Mouse (Mus musculus): Measurements from ENCODE around the gene Mark1. TPM values are rescaled to one million over a fixed set of nuclear protein-coding genes. Genes with fewer than 3 reads are reported as not detected.

The Mark1 gene
- polyA plus RNA-seq, 1 experiment = not detected

- no peaks in the 10 kb centered on the region for H3K79me3 ChIP-seq (ENCODE audit: low read depth)
- H3ac ChIP-seq (ENCODE audit: control insufficient read depth, insufficient read length, low read depth) = no peak overlapping the region
- no peak for TF ChIP-seq CTCF (IDR thresholded peaks at IDR 0.05; ENCODE audit: control insufficient read depth, insufficient read depth, insufficient read length)
- TF ChIP-seq USF1 (IDR thresholded peaks at IDR 0.05; ENCODE audit: low read depth) = no peak
- no peak for TF ChIP-seq MAX (IDR thresholded peaks at IDR 0.05)
- no peak for TF ChIP-seq CEBPB (IDR thresholded peaks at IDR 0.05; ENCODE audit: low read depth)
- no peak for TF ChIP-seq MYOG (IDR thresholded peaks at IDR 0.05; ENCODE audit: control insufficient read depth, extremely low read depth, insufficient read length)
- no peak for TF ChIP-seq MYOD1 (IDR thresholded peaks at IDR 0.05; ENCODE audit: control insufficient read depth, insufficient read length, low read depth)
- no peak for TF ChIP-seq FOSL1 (IDR thresholded peaks at IDR 0.05; ENCODE audit: insufficient read depth, low read length, poor library complexity, severe bottlenecking)
- peaks cover 5% of the 10 kb centered on the region for H3K79me2 ChIP-seq (ENCODE audit: control insufficient read depth, insufficient read depth)
- H3K4me3 ChIP-seq (ENCODE audit: insufficient read depth, poor library complexity, severe bottlenecking) = no peak overlapping the region
- H3K36me3 ChIP-seq (ENCODE audit: control insufficient read depth, insufficient read depth) = no peaks in the 10 kb centered on the region
- no peaks in the 10 kb centered on the region for H3K27me3 ChIP-seq (ENCODE audit: control insufficient read depth, insufficient read depth, insufficient read length)
These were observed 152.4 kb downstream of the Mark1 start for GRCm38 (mm10) chr1:184846973-184847372.

Other genes with a start within 250 kb of the Mark1 start
- gene Marc1, start 188.3 kb downstream of the Mark1 start, polyA plus RNA-seq (2012; fragmentation: generic; extraction: Trizol) = 0.01 TPM
- 56.9 TPM for gene Marc2, start 153.1 kb downstream of the Mark1 start, polyA plus RNA-seq (2012; fragmentation: generic; extraction: Trizol)
- gene C130074G19Rik, start 116.4 kb downstream of the Mark1 start, polyA plus RNA-seq (2012; fragmentation: generic; extraction: Trizol) = not detected
- 24.1 TPM for gene Rab3gap2, start 204.5 kb upstream of the Mark1 start, polyA plus RNA-seq (2012; fragmentation: generic; extraction: Trizol)

All from C2C12 (cell line).